Mouse (Mus musculus) ES-Bruce4 (cell line): ENCODE data around the gene Acad10. TPM values are rescaled to one million over a fixed set of nuclear protein-coding genes. Genes with fewer than 3 reads are reported as not detected.

Experiments used
- H3K27ac ChIP-seq: 2 replicates; pipeline ENCODE4 v1.5.1; 2012; ENCODE audit warnings: low read length, inconsistent platforms; ENCODE audit not compliant: insufficient read depth
- H3K27me3 ChIP-seq: 2 replicates; pipeline ENCODE4 v1.6.1; 2012; ENCODE audit warnings: mild to moderate bottlenecking, low read length, inconsistent platforms; ENCODE audit not compliant: control insufficient read depth, poor library complexity, insufficient read depth, severe bottlenecking
- H3K36me3 ChIP-seq: 2 replicates; pipeline ENCODE4 v1.6.1; 2012; ENCODE audit warnings: inconsistent platforms, mild to moderate bottlenecking, low read length, moderate library complexity; ENCODE audit not compliant: control insufficient read depth, poor library complexity, insufficient read depth, severe bottlenecking
- H3K4me1 ChIP-seq: one replicate; pipeline ENCODE4 v1.8.1; 2011; ENCODE audit warnings: low read length; ENCODE audit not compliant: control insufficient read depth, insufficient read depth
- H3K4me3 ChIP-seq: 2 replicates; pipeline ENCODE4 v1.5.1; 2011; ENCODE audit warnings: low read depth, mild to moderate bottlenecking, low read length
- H3K9ac ChIP-seq: 2 replicates; pipeline ENCODE4 v1.6.1; 2012; ENCODE audit warnings: low read depth, mild to moderate bottlenecking, inconsistent platforms; ENCODE audit not compliant: poor library complexity, severe bottlenecking
- H3K9me3 ChIP-seq: replicated peaks from 2 replicates; pipeline ENCODE4 v1.6.1; 2012; ENCODE audit warnings: mild to moderate bottlenecking, low read length, inconsistent platforms; ENCODE audit not compliant: control insufficient read depth, poor library complexity, insufficient read depth, severe bottlenecking
- CTCF ChIP-seq: IDR thresholded peaks from one replicate; pipeline ENCODE4 v1.8.1; 2011; ENCODE audit warnings: low read depth, low read length
- EP300 ChIP-seq: IDR thresholded peaks from 2 replicates; pipeline ENCODE4 v1.6.1; 2011; ENCODE audit warnings: low read depth, low read length; ENCODE audit not compliant: insufficient read depth
- POLR2A ChIP-seq: IDR thresholded peaks from one replicate; pipeline ENCODE4 v1.8.1; 2011; ENCODE audit warnings: low read length; ENCODE audit not compliant: insufficient read depth
- polyA plus RNA-seq: library from polyadenylated mRNA; stranded (reverse); fragments of >200 nt; gene quantifications from 2 replicates; pipeline ENCODE4 v1.2.4, GENCODE M21; 2011; ENCODE audit warnings: low read depth; ENCODE audit not compliant: missing spikeins, insufficient read depth, insufficient read length

The Acad10 gene
- polyA plus RNA-seq, 1 experiment, result 5.8 TPM

GRCm38 (mm10) chr5:121592064-121592815 is 68.1 kb downstream of the Acad10 start:
- Histone ChIP-seq H3K27me3 (no peaks in the 10 kb centered on the region), H3K4me3 (peak overlapping the region; percentile 86), H3K36me3 (no peaks in the 10 kb centered on the region), H3K27ac (no peak overlapping the region), H3K4me1 (peaks cover 1% of the 10 kb centered on the region), H3K9ac (peak overlapping the region; percentile 53), H3K9me3 (no peaks in the 10 kb centered on the region)
- TF ChIP-seq EP300 (no peak), CTCF (no peak), POLR2A (no peak)

DNA sequence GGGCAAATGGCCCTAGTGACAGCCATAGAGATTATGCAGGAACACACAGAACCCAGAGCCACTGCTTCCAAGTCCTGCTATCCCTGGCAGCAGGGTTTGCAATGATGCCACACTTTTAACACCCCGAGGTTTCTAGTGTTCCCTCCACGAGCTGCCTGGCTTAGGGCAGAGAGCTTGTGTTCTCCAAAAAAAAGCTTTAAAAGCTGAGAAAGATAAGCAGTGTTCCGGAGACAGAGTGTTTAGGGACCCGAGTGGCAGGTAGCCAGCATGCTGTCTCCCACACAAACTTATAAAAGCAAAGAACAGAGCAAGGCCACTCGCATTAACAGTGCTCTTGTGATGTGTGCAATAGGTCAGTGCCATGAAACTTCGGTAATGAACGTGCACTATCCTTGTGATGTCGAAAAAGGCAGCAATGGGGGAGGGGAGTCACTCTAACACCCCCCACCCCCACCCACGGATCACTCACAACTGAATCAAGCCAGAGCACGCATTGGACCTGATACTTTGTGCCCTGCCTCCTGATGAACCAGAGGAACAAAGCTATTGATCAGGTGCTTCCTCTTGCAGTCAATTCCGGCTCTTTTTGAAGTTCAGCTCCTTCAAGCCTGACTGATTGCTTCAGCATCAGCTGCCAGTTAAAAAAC is 68.8 kb downstream of the Acad10 start:
- TF ChIP-seq EP300, result no peak
- TF ChIP-seq CTCF, result no peak
- no peak for TF ChIP-seq POLR2A
- H3K9ac ChIP-seq, result no peak overlapping the region
- H3K4me1 ChIP-seq, result peaks cover 1% of the 10 kb centered on the region
- H3K27me3 ChIP-seq, result no peaks in the 10 kb centered on the region
- H3K4me3 ChIP-seq, result no peak overlapping the region
- H3K36me3 ChIP-seq, result no peaks in the 10 kb centered on the region
- H3K9me3 ChIP-seq, result no peaks in the 10 kb centered on the region
- no peak overlapping the region for H3K27ac ChIP-seq

GRCm38 (mm10) chr5:121589928-121590327 is 70.4 kb downstream of the Acad10 start:
- H3K4me3 ChIP-seq, result no peak overlapping the region
- no peak overlapping the region for H3K27ac ChIP-seq
- no peaks in the 10 kb centered on the region for H3K36me3 ChIP-seq
- no peaks in the 10 kb centered on the region for H3K27me3 ChIP-seq
- H3K4me1 ChIP-seq, result peaks cover 6% of the 10 kb centered on the region
- H3K9ac ChIP-seq, result no peak overlapping the region
- TF ChIP-seq EP300, result no peak
- H3K9me3 ChIP-seq, result no peaks in the 10 kb centered on the region

GRCm38 (mm10) chr5:121586400-121587039 is 73.8 kb downstream of the Acad10 start:
- no peak overlapping the region for H3K9ac ChIP-seq
- no peaks in the 10 kb centered on the region for H3K36me3 ChIP-seq
- TF ChIP-seq CTCF (no peak), POLR2A (no peak), EP300 (no peak)
- H3K4me3 ChIP-seq, result no peak overlapping the region
- peak overlapping the region; percentile 27 for H3K27ac ChIP-seq
- H3K4me1 ChIP-seq, result peaks cover 7% of the 10 kb centered on the region
- H3K9me3 ChIP-seq, result no peaks in the 10 kb centered on the region
- H3K27me3 ChIP-seq, result no peaks in the 10 kb centered on the region

- Histone ChIP-seq H3K9me3 (no peaks in the 10 kb centered on the region), H3K27me3 (no peaks in the 10 kb centered on the region), H3K4me1 (peaks cover 7% of the 10 kb centered on the region), H3K27ac (peak overlapping the region; percentile 27), H3K9ac (no peak overlapping the region), H3K36me3 (no peaks in the 10 kb centered on the region), H3K4me3 (no peak overlapping the region)
- TF ChIP-seq CTCF (no peak), POLR2A (no peak), EP300 (no peak)
Measured at GRCm38 (mm10) chr5:121585699-121586098, 74.6 kb downstream of the Acad10 start.

- no peak for TF ChIP-seq EP300
- no peak for TF ChIP-seq POLR2A
- no peak for TF ChIP-seq CTCF
- peak overlapping the region; percentile 27; the same call in 1 of the 2 replicates for H3K27ac ChIP-seq
Measured at GRCm38 (mm10) chr5:121585005-121585404, 75.3 kb downstream of the Acad10 start.

More at GRCm38 (mm10) chr5:121585005-121585404, 75.3 kb downstream of the Acad10 start:
- H3K4me1 ChIP-seq, result peaks cover 7% of the 10 kb centered on the region
- H3K9me3 ChIP-seq, result no peaks in the 10 kb centered on the region
- H3K4me3 ChIP-seq, result no peak overlapping the region
- no peaks in the 10 kb centered on the region for H3K27me3 ChIP-seq
- no peak overlapping the region for H3K9ac ChIP-seq
- no peaks in the 10 kb centered on the region for H3K36me3 ChIP-seq
